Mouse (Mus musculus) neural tube, embryonic 10.5 days (tissue): ENCODE measurements around the gene Vmn1r57.
"Not testable (repeated sequence)": the region's sequence is repeated elsewhere in the genome, so short reads cannot be mapped to it uniquely, and the experiment has no call there.

Experiments
- DNase-seq: peaks from one replicate; pipeline ENCODE4 v3.0.0-alpha.2; 2017; ENCODE audit warnings: low spot score; ENCODE audit errors: extremely low spot score

Gene Vmn1r57

DNA sequence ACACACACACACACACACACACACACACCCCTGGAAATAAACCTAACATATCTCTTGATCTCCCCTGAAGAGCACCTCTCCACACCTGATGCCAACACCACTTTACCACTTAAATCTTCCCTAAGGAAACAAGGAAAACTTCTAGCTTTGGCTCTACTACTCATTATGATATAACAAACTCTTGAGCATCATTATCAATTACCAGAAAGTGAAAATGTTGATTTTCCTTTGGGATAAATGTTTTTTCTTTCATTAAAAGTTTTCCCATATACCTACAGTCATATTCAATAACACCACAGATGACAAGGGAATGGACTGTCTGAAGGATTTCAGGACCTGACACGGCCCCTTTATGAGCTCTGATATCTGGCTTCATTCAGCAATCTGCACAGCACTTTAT, at the start of gene Vmn1r57:
Gene Vmn1r57, plus strand, starts transcription at position 301 of the 400 bp plus-strand sequence.
- DNase-seq, result not testable (repeated sequence)

DNA sequence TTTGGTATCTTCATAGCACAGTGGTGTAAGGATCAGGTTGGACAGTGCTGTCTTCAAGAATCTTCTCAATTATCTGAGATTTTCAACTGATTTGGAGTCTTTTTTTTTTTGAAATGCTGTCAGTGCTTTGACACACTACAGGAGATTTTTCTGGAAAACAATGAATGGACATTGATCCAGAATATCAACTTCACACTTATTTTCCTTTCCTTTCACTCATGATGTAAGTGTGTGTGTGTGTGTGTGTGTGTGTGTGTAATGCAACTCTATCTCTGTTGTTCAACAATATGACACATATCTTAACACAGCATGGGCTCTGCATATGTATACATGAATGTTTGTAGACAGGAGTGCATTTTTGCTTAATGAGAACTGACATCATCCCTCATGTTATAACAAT, 21.6 kb upstream of the Vmn1r57 start, which contains the start of gene Vmn1r56:
Gene Vmn1r56, minus strand, starts transcription at position 101 of the 400 bp plus-strand sequence.
- not testable (repeated sequence) for DNase-seq

- DNase-seq, result no peak
Measured at GRCm38 (mm10) chr7:5263051-5263450, 44.8 kb downstream of the Vmn1r57 start.
